Mouse (Mus musculus) limb, embryonic 14.5 days (tissue): Measurements from ENCODE around the gene Igf2bp2. TPM values are rescaled to one million over a fixed set of nuclear protein-coding genes. Genes with fewer than 3 reads are reported as not detected.

ENCODE experiments used
- ATAC-seq: fragments of 200-750 bp; cut with Nextera tagmentation; 2 replicates; pipeline ENCODE4 v1.8.0; 2017; ENCODE audit warnings: low read depth, moderate number of reproducible peaks, moderate TSS enrichment; ENCODE audit not compliant: low FRiP score
- DNase-seq: peaks from one replicate; pipeline ENCODE4 v3.0.0-alpha.2; 2015; ENCODE audit warnings: low spot score
- H3K27ac ChIP-seq: fragments of 300-500 bp; sonication (generic); replicated peaks from 2 replicates; pipeline ENCODE4 v1.5.1; 2014; ENCODE audit warnings: low read depth, mild to moderate bottlenecking, low read length, moderate library complexity, mixed read lengths
- H3K27me3 ChIP-seq: fragments of 300-500 bp; sonication (generic); 2 replicates; pipeline ENCODE4 v1.6.1; 2014; ENCODE audit warnings: low read length, mixed read lengths; ENCODE audit not compliant: control insufficient read depth, insufficient read depth
- H3K36me3 ChIP-seq: fragments of 300-500 bp; sonication (generic); 2 replicates; pipeline ENCODE4 v1.6.1; 2014; ENCODE audit warnings: mild to moderate bottlenecking, low read length, moderate library complexity, mixed read lengths; ENCODE audit not compliant: control insufficient read depth, insufficient read depth
- H3K4me1 ChIP-seq: fragments of 300-500 bp; sonication (generic); 2 replicates; pipeline ENCODE4 v1.6.1; 2014; ENCODE audit warnings: antibody characterized with exemption, low read length, mixed read lengths; ENCODE audit not compliant: control insufficient read depth, insufficient read depth
- H3K4me2 ChIP-seq: fragments of 300-500 bp; sonication (generic); replicated peaks from 2 replicates; pipeline ENCODE4 v1.6.1; 2014; ENCODE audit warnings: low read depth, mild to moderate bottlenecking, low read length, moderate library complexity; ENCODE audit not compliant: severe bottlenecking
- H3K4me3 ChIP-seq: fragments of 300-500 bp; sonication (generic); replicated peaks from 2 replicates; pipeline ENCODE4 v1.5.1; 2014; ENCODE audit warnings: low read length
- H3K9ac ChIP-seq: fragments of 300-500 bp; sonication (generic); 2 replicates; pipeline ENCODE4 v1.6.1; 2014; ENCODE audit warnings: mild to moderate bottlenecking, low read depth, low read length, moderate library complexity; ENCODE audit not compliant: severe bottlenecking
- H3K9me3 ChIP-seq: fragments of 300-500 bp; sonication (generic); 2 replicates; pipeline ENCODE4 v1.6.1; 2016; ENCODE audit warnings: low read length; ENCODE audit not compliant: control insufficient read depth
- POLR2A ChIP-seq: fragments of 200-500 bp; IDR thresholded peaks from 2 replicates; pipeline ENCODE4 v1.8.0; 2012; ENCODE audit warnings: inconsistent platforms, mild to moderate bottlenecking, moderate library complexity, borderline replicate concordance; ENCODE audit not compliant: insufficient read depth, insufficient read length; ENCODE audit errors: extremely low read depth
- WGBS: fragments of 180-500 bp; shearing (Covaris S2); extraction: QIAGEN DNeasy Blood & Tissue Kit; methylation state at CpG from one replicate; pipeline ENCODE4 v1.1.7; 2014; 5-methylcytosine and 5-hydroxymethylcytosine counted together
- polyA plus RNA-seq, 2 experiments: library from polyadenylated mRNA; depleted of rRNA in 1 of 2; stranded (reverse) in 1 of 2; unstranded in 1 of 2; fragments of >200 nt; fragmentation: Nextera tagmentation in 1 of 2; extraction: Ambion mirVana in 1 of 2; gene quantifications; 2 replicates each; pipeline versions ENCODE4 v1.2.1 to v1.2.3; 2012 to 2014

The Igf2bp2 gene
- polyA plus RNA-seq, 2 experiments = 58.7 to 91.2 TPM

- Histone ChIP-seq H3K9me3 (no peaks in the 10 kb centered on the region), H3K4me3 (no peak overlapping the region), H3K4me1 (peaks cover 6% of the 10 kb centered on the region; the same call in 1 of the 2 replicates), H3K4me2 (no peak overlapping the region), H3K36me3 (no peaks in the 10 kb centered on the region), H3K9ac (no peak overlapping the region), H3K27me3 (no peaks in the 10 kb centered on the region), H3K27ac (no peak overlapping the region)
- no peak for ATAC-seq
- no peak for DNase-seq
- 90% methylated on average over 5 of the region's 5 CpGs for WGBS
- TF ChIP-seq POLR2A = no peak
Observed at GRCm38 (mm10) chr16:22165556-22165955, 2.5 kb upstream of the Igf2bp2 start.

- Histone ChIP-seq H3K9ac (no peak overlapping the region), H3K27ac (no peak overlapping the region), H3K9me3 (no peaks in the 10 kb centered on the region), H3K4me1 (peaks cover 8% of the 10 kb centered on the region), H3K36me3 (no peaks in the 10 kb centered on the region), H3K27me3 (no peaks in the 10 kb centered on the region), H3K4me3 (no peak overlapping the region), H3K4me2 (no peak overlapping the region)
- DNase-seq = no peak
- TF ChIP-seq POLR2A = no peak
- WGBS = 49% methylated on average over 8 of the region's 8 CpGs
- ATAC-seq = no peak
Observed at GRCm38 (mm10) chr16:22164446-22164845, 1.3 kb upstream of the Igf2bp2 start.

- Histone ChIP-seq H3K27ac (peak overlapping the region; percentile 90), H3K36me3 (no peaks in the 10 kb centered on the region), H3K4me1 (peaks cover 8% of the 10 kb centered on the region), H3K27me3 (no peaks in the 10 kb centered on the region), H3K9me3 (no peaks in the 10 kb centered on the region), H3K4me3 (peak overlapping the region; percentile 97), H3K4me2 (peak overlapping the region; percentile 67), H3K9ac (peak overlapping the region; percentile 95)
- DNase-seq = peak; percentile 71
- under 1% methylated on average over 22 of the region's 27 CpGs for WGBS
- TF ChIP-seq POLR2A = 0 out of 2 replicates have a peak, but pooled peaks have one; percentile 27
- ATAC-seq = peak; percentile 50
Observed at GRCm38 (mm10) chr16:22163456-22163851, 355 bp upstream of the Igf2bp2 start.

GRCm38 (mm10) chr16:22162066-22162511, 1.0 kb downstream of the Igf2bp2 start:
- peak overlapping the region; percentile 90 for H3K27ac ChIP-seq
- peak overlapping the region; percentile 97 for H3K4me3 ChIP-seq
- H3K9ac ChIP-seq = peak overlapping the region; percentile 95
- H3K4me2 ChIP-seq = peak overlapping the region; percentile 67
- WGBS = 1% methylated on average over 19 of the region's 19 CpGs
- DNase-seq = peak; percentile 2
- no peak for TF ChIP-seq POLR2A
- H3K9me3 ChIP-seq = no peaks in the 10 kb centered on the region
- no peaks in the 10 kb centered on the region for H3K27me3 ChIP-seq
- no peaks in the 10 kb centered on the region for H3K36me3 ChIP-seq
- no peak for ATAC-seq
- H3K4me1 ChIP-seq = peaks cover 8% of the 10 kb centered on the region

- ATAC-seq = peak; percentile 34
- Histone ChIP-seq H3K9ac (peak overlapping the region; percentile 95), H3K27me3 (no peaks in the 10 kb centered on the region), H3K4me2 (peak overlapping the region; percentile 67), H3K9me3 (no peaks in the 10 kb centered on the region), H3K36me3 (no peaks in the 10 kb centered on the region), H3K4me1 (peaks cover 8% of the 10 kb centered on the region), H3K27ac (peak overlapping the region; percentile 90), H3K4me3 (peak overlapping the region; percentile 97)
- DNase-seq = peak; percentile 38
- under 1% methylated on average over 44 of the region's 71 CpGs for WGBS
- TF ChIP-seq POLR2A = no peak
Observed at GRCm38 (mm10) chr16:22161351-22162065, 1.6 kb downstream of the Igf2bp2 start.
